Mouse (Mus musculus): ENCODE measurements at regions not wholly inside any gene's neighbourhood (a gene's known extent, or its start where the extent isn't known, plus 50 kb on each side); places are given as distances from the start of the nearest gene placed in this dataset.

- no peak for DNase-seq (ENCODE audit: low spot score)
- Histone ChIP-seq H3K4me2 (ENCODE audit: low read length) (no peak overlapping the region), H3K9me3 (replicated peaks; ENCODE audit: low read length) (no peaks in the 10 kb centered on the region), H3K4me3 (replicated peaks; ENCODE audit: low read depth, low read length) (no peak overlapping the region), H3K27ac (no peak overlapping the region), H3K36me3 (ENCODE audit: insufficient read depth, low read length) (no peaks in the 10 kb centered on the region), H3K4me1 (replicated peaks; ENCODE audit: insufficient read depth, low read length) (no peaks in the 10 kb centered on the region), H3K9ac (ENCODE audit: low read depth, low read length) (no peak overlapping the region), H3K27me3 (ENCODE audit: insufficient read depth, low read length) (no peaks in the 10 kb centered on the region)
- no peak for ATAC-seq (replicated peaks; ENCODE audit: low FRiP score, low read depth)
- WGBS: 83% methylated on average over 3 of the region's 3 CpGs
- TF ChIP-seq CTCF (IDR thresholded peaks at IDR 0.05; ENCODE audit: low read depth): no peak
Observed at GRCm38 (mm10) chr2:116807207-116807606, 71.3 kb upstream of the Tmco5 start.

GRCm38 (mm10) chr2:116807636-116808035 lies 70.9 kb upstream of the Tmco5 start:
- DNase-seq (ENCODE audit: low spot score) (no peak), ATAC-seq (replicated peaks; ENCODE audit: low FRiP score, low read depth) (no peak)
- Histone ChIP-seq H3K4me3 (replicated peaks; ENCODE audit: low read depth, low read length) (no peak overlapping the region), H3K27ac (no peak overlapping the region), H3K4me2 (ENCODE audit: low read length) (no peak overlapping the region), H3K4me1 (replicated peaks; ENCODE audit: insufficient read depth, low read length) (no peaks in the 10 kb centered on the region), H3K9ac (ENCODE audit: low read depth, low read length) (no peak overlapping the region), H3K9me3 (replicated peaks; ENCODE audit: low read length) (no peaks in the 10 kb centered on the region), H3K36me3 (ENCODE audit: insufficient read depth, low read length) (no peaks in the 10 kb centered on the region), H3K27me3 (ENCODE audit: insufficient read depth, low read length) (no peaks in the 10 kb centered on the region)
- WGBS: 78% methylated on average over 7 of the region's 7 CpGs
- no peak for TF ChIP-seq CTCF (IDR thresholded peaks at IDR 0.05; ENCODE audit: low read depth)

DNA sequence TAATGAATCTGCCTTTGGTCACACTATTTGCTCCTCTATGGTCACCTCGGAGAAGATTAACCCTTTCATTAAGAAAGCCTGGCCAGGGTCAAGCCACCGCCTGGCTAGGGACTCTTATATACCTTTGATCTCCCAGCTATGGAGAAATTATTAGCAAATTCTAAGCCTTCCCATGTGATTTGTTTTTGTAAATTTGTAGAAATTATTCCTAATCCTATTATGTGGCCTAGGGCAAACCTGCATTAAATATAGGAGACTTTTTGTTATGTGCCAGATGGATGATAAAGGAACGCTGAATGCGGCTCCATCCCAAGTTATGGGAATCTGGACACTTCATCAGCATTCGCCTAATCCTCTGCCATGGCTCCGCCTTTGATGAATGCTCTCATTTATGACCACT lies 70.4 kb upstream of the Tmco5 start:
- Histone ChIP-seq H3K4me1 (replicated peaks; ENCODE audit: insufficient read depth, low read length) (no peaks in the 10 kb centered on the region), H3K27me3 (ENCODE audit: insufficient read depth, low read length) (no peaks in the 10 kb centered on the region), H3K27ac (no peak overlapping the region), H3K36me3 (ENCODE audit: insufficient read depth, low read length) (no peaks in the 10 kb centered on the region), H3K4me2 (ENCODE audit: low read length) (no peak overlapping the region), H3K9me3 (replicated peaks; ENCODE audit: low read length) (no peaks in the 10 kb centered on the region), H3K9ac (ENCODE audit: low read depth, low read length) (no peak overlapping the region), H3K4me3 (replicated peaks; ENCODE audit: low read depth, low read length) (no peak overlapping the region)
- DNase-seq (ENCODE audit: low spot score) (no peak), ATAC-seq (replicated peaks; ENCODE audit: low FRiP score, low read depth) (no peak)
- no peak for TF ChIP-seq CTCF (IDR thresholded peaks at IDR 0.05; ENCODE audit: low read depth)
- 86% methylated on average over 6 of the region's 6 CpGs for WGBS

- Histone ChIP-seq H3K27me3 (ENCODE audit: insufficient read depth, low read length) (no peaks in the 10 kb centered on the region), H3K4me1 (replicated peaks; ENCODE audit: insufficient read depth, low read length) (no peaks in the 10 kb centered on the region), H3K9ac (ENCODE audit: low read depth, low read length) (no peak overlapping the region), H3K4me3 (replicated peaks; ENCODE audit: low read depth, low read length) (no peak overlapping the region), H3K27ac (no peak overlapping the region), H3K9me3 (replicated peaks; ENCODE audit: low read length) (no peaks in the 10 kb centered on the region), H3K36me3 (ENCODE audit: insufficient read depth, low read length) (no peaks in the 10 kb centered on the region), H3K4me2 (ENCODE audit: low read length) (no peak overlapping the region)
- WGBS: 91% methylated on average over 8 of the region's 8 CpGs
- DNase-seq (ENCODE audit: low spot score) (no peak), ATAC-seq (replicated peaks; ENCODE audit: low FRiP score, low read depth) (no peak)
- no peak for TF ChIP-seq CTCF (IDR thresholded peaks at IDR 0.05; ENCODE audit: low read depth)
Observed at GRCm38 (mm10) chr2:116808554-116808953, 69.9 kb upstream of the Tmco5 start.

GRCm38 (mm10) chr2:116810116-116810515 lies 68.4 kb upstream of the Tmco5 start:
- Histone ChIP-seq H3K36me3 (ENCODE audit: insufficient read depth, low read length) (no peaks in the 10 kb centered on the region), H3K4me1 (replicated peaks; ENCODE audit: insufficient read depth, low read length) (no peaks in the 10 kb centered on the region), H3K4me3 (replicated peaks; ENCODE audit: low read depth, low read length) (no peak overlapping the region), H3K9ac (ENCODE audit: low read depth, low read length) (no peak overlapping the region), H3K27ac (no peak overlapping the region), H3K9me3 (replicated peaks; ENCODE audit: low read length) (no peaks in the 10 kb centered on the region), H3K4me2 (ENCODE audit: low read length) (no peak overlapping the region), H3K27me3 (ENCODE audit: insufficient read depth, low read length) (no peaks in the 10 kb centered on the region)
- no peak for TF ChIP-seq CTCF (IDR thresholded peaks at IDR 0.05; ENCODE audit: low read depth)
- DNase-seq (ENCODE audit: low spot score) (no peak), ATAC-seq (replicated peaks; ENCODE audit: low FRiP score, low read depth) (no peak)
- 94% methylated on average over 16 of the region's 16 CpGs for WGBS

GRCm38 (mm10) chr2:116812869-116813558 lies 65.5 kb upstream of the Tmco5 start:
- 27% methylated on average over 13 of the region's 13 CpGs for WGBS
- Histone ChIP-seq H3K4me3 (replicated peaks; ENCODE audit: low read depth, low read length) (0 out of 2 replicates have a peak overlapping the region, but pooled peaks have one; percentile 5), H3K9me3 (replicated peaks; ENCODE audit: low read length) (no peaks in the 10 kb centered on the region), H3K36me3 (ENCODE audit: insufficient read depth, low read length) (no peaks in the 10 kb centered on the region), H3K4me2 (ENCODE audit: low read length) (peak overlapping the region; percentile 40), H3K27ac (no peak overlapping the region), H3K4me1 (replicated peaks; ENCODE audit: insufficient read depth, low read length) (no peaks in the 10 kb centered on the region), H3K9ac (ENCODE audit: low read depth, low read length) (no peak overlapping the region), H3K27me3 (ENCODE audit: insufficient read depth, low read length) (no peaks in the 10 kb centered on the region)
- TF ChIP-seq CTCF (IDR thresholded peaks at IDR 0.05; ENCODE audit: low read depth): no peak
- DNase-seq (ENCODE audit: low spot score) (peak; percentile 82), ATAC-seq (replicated peaks; ENCODE audit: low FRiP score, low read depth) (0 out of 2 replicates have a peak, but pooled peaks have one; percentile 43)

- H3K27me3 ChIP-seq (ENCODE audit: insufficient read depth, low read length): no peaks in the 10 kb centered on the region
- 26% methylated on average over 5 of the region's 5 CpGs for WGBS
- H3K9ac ChIP-seq (ENCODE audit: low read depth, low read length): no peak overlapping the region
- H3K36me3 ChIP-seq (ENCODE audit: insufficient read depth, low read length): no peaks in the 10 kb centered on the region
- H3K9me3 ChIP-seq (replicated peaks; ENCODE audit: low read length): no peaks in the 10 kb centered on the region
- ATAC-seq (replicated peaks; ENCODE audit: low FRiP score, low read depth) (no peak), DNase-seq (ENCODE audit: low spot score) (no peak)
- no peak for TF ChIP-seq CTCF (IDR thresholded peaks at IDR 0.05; ENCODE audit: low read depth)
- H3K27ac ChIP-seq: no peak overlapping the region
- peak overlapping the region; percentile 40 for H3K4me2 ChIP-seq (ENCODE audit: low read length)
- 0 out of 2 replicates have a peak overlapping the region, but pooled peaks have one; percentile 5 for H3K4me3 ChIP-seq (replicated peaks; ENCODE audit: low read depth, low read length)
- H3K4me1 ChIP-seq (replicated peaks; ENCODE audit: insufficient read depth, low read length): no peaks in the 10 kb centered on the region
Observed at GRCm38 (mm10) chr2:116813559-116813895, 65.0 kb upstream of the Tmco5 start.

All from kidney, postnatal 0 days (tissue).